Mouse (Mus musculus): ENCODE data around the gene Vhl. TPM values are rescaled to one million over a fixed set of nuclear protein-coding genes. Genes with fewer than 3 reads are reported as not detected.
A peak's percentile ranks its signal among the peaks of the same experiment; 100 is the strongest.

Gene Vhl
- polyA plus RNA-seq, 1 experiment = 22.0 TPM

DNA sequence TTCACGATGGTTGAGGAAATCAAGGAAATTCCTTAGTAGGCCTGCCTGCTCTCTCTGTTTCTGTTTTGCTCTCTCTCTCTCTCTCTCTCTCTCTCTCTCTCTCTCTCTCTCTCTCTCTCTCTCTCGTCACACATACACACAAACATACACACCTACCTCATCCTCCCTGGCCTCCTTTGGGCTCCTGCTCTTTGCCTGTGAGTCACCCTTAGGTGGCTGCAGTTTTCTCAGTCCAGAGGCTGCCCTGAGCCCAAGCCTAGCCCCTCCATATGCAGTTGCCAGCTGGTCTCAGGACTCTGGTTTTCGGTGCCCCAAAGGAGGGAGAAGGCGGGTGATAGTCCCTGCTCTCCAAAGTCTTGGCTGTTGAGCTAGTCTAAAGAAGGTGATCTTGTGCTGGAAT lies 19.3 kb downstream of the Vhl start:
- Histone ChIP-seq H3K27ac (ENCODE audit: insufficient read depth, low read length) (no peak overlapping the region), H3K36me3 (ENCODE audit: control insufficient read depth, insufficient read depth, low read length, poor library complexity, severe bottlenecking) (no peaks in the 10 kb centered on the region), H3K4me1 (ENCODE audit: control insufficient read depth, insufficient read depth, low read length) (no peaks in the 10 kb centered on the region), H3K9ac (ENCODE audit: low read depth, poor library complexity, severe bottlenecking) (no peak overlapping the region), H3K4me3 (ENCODE audit: low read depth, low read length) (no peak overlapping the region), H3K27me3 (ENCODE audit: control insufficient read depth, insufficient read depth, low read length, poor library complexity, severe bottlenecking) (no peaks in the 10 kb centered on the region), H3K9me3 (replicated peaks; ENCODE audit: control insufficient read depth, insufficient read depth, low read length, poor library complexity, severe bottlenecking) (no peaks in the 10 kb centered on the region)
- TF ChIP-seq POLR2A (IDR thresholded peaks at IDR 0.05; ENCODE audit: insufficient read depth, low read length) = no peak
- no peak for TF ChIP-seq CTCF (IDR thresholded peaks at IDR 0.05; ENCODE audit: low read depth, low read length)
- no peak for TF ChIP-seq EP300 (IDR thresholded peaks at IDR 0.05; ENCODE audit: insufficient read depth, low read depth, low read length)

DNA sequence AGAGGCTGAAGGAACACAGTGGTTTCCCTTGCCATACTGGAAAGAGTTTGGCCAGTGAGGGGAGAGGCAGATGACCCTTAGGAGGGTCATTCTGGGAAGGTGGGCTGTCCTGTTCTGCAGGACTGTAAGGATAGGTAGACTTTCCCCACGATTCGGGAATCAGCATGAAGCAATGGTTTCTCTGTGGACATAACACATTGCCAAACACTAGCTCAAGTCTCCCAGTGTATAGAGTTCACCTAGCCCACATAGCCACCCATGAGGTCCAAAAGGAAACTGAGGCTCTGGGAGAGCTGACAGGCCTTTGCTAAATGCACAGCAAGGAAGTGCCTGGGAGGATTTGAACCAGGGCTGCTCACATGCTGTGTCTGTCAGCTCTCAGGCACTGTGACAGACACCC lies 20.2 kb downstream of the Vhl start:
- Histone ChIP-seq H3K9me3 (replicated peaks; ENCODE audit: control insufficient read depth, insufficient read depth, low read length, poor library complexity, severe bottlenecking) (no peaks in the 10 kb centered on the region), H3K36me3 (ENCODE audit: control insufficient read depth, insufficient read depth, low read length, poor library complexity, severe bottlenecking) (no peaks in the 10 kb centered on the region), H3K27me3 (ENCODE audit: control insufficient read depth, insufficient read depth, low read length, poor library complexity, severe bottlenecking) (no peaks in the 10 kb centered on the region), H3K27ac (ENCODE audit: insufficient read depth, low read length) (no peak overlapping the region), H3K9ac (ENCODE audit: low read depth, poor library complexity, severe bottlenecking) (no peak overlapping the region), H3K4me3 (ENCODE audit: low read depth, low read length) (no peak overlapping the region), H3K4me1 (ENCODE audit: control insufficient read depth, insufficient read depth, low read length) (no peaks in the 10 kb centered on the region)
- TF ChIP-seq CTCF (IDR thresholded peaks at IDR 0.05; ENCODE audit: low read depth, low read length) = no peak
- no peak for TF ChIP-seq POLR2A (IDR thresholded peaks at IDR 0.05; ENCODE audit: insufficient read depth, low read length)
- TF ChIP-seq EP300 (IDR thresholded peaks at IDR 0.05; ENCODE audit: insufficient read depth, low read depth, low read length) = no peak

DNA sequence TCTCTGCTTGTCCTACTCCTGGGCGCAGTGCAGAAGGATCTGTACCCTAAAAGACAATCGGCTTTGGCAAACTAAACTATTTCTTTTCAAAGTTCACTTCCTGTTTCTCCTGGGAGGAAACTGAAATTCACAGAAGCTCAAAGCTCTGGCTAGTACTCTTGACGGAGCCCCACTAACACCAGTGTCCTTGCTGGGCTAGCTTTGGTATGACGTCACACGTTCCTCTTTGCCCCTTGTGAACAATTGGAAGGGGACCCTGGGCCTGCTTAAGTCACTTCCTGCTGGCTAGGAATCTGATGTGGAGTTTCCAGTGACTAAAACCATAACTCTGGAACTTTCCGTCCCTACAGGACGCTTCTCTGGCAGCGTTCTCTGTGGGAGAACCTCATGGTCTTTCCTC lies 21.0 kb downstream of the Vhl start:
- H3K27ac ChIP-seq (ENCODE audit: insufficient read depth, low read length) = no peak overlapping the region
- TF ChIP-seq CTCF (IDR thresholded peaks at IDR 0.05; ENCODE audit: low read depth, low read length) (no peak), POLR2A (IDR thresholded peaks at IDR 0.05; ENCODE audit: insufficient read depth, low read length) (no peak), EP300 (IDR thresholded peaks at IDR 0.05; ENCODE audit: insufficient read depth, low read depth, low read length) (no peak)
- H3K9ac ChIP-seq (ENCODE audit: low read depth, poor library complexity, severe bottlenecking) = no peak overlapping the region
- H3K27me3 ChIP-seq (ENCODE audit: control insufficient read depth, insufficient read depth, low read length, poor library complexity, severe bottlenecking) = no peaks in the 10 kb centered on the region
- no peaks in the 10 kb centered on the region for H3K9me3 ChIP-seq (replicated peaks; ENCODE audit: control insufficient read depth, insufficient read depth, low read length, poor library complexity, severe bottlenecking)
- H3K4me3 ChIP-seq (ENCODE audit: low read depth, low read length) = no peak overlapping the region
- H3K36me3 ChIP-seq (ENCODE audit: control insufficient read depth, insufficient read depth, low read length, poor library complexity, severe bottlenecking) = no peaks in the 10 kb centered on the region
- H3K4me1 ChIP-seq (ENCODE audit: control insufficient read depth, insufficient read depth, low read length) = no peaks in the 10 kb centered on the region

DNA sequence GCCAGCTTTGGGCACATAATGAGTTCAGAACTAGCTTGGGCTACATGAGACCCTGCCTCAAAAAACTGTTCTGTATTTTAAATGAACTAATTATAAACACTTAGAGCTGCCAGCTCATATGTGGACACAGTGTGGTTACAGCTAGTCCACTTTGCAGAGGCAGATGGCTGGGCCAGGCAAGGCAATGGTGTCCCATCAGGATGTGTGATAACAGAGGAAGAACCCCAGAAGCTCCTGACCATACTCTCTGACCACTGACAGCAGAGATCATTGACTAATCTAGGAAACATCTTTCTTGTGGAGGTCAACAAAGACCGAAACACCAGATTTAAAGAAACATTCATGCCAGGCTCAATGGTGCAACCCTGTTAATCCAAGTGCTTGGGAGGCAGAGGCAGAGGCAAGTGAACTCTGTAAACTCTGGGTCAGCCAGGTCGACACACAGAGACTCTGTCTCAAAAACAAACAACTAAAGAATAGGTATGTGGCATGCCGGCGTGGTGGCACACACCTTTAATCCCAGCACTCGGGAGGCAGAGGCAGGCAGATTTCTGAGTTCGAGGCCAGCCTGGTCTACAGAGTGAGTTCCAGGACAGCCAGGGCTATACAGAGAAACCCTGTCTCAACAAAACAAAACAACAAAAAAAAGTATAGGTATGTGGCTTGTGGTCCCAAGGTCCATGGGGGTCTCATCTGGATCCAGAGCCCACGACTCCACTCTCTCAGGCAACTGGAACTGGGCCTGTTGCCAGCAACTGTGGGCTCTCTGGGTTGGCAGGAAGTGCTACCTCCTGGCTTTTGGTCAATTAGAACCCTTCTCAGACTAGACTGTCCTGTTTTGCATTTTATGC lies 25.8 kb downstream of the Vhl start:
- no peak overlapping the region for H3K9ac ChIP-seq (ENCODE audit: low read depth, poor library complexity, severe bottlenecking)
- no peaks in the 10 kb centered on the region for H3K27me3 ChIP-seq (ENCODE audit: control insufficient read depth, insufficient read depth, low read length, poor library complexity, severe bottlenecking)
- H3K27ac ChIP-seq (ENCODE audit: insufficient read depth, low read length) = no peak overlapping the region
- H3K4me3 ChIP-seq (ENCODE audit: low read depth, low read length) = no peak overlapping the region
- peaks cover 6% of the 10 kb centered on the region for H3K4me1 ChIP-seq (ENCODE audit: control insufficient read depth, insufficient read depth, low read length)
- no peak for TF ChIP-seq CTCF (IDR thresholded peaks at IDR 0.05; ENCODE audit: low read depth, low read length)
- no peak for TF ChIP-seq EP300 (IDR thresholded peaks at IDR 0.05; ENCODE audit: insufficient read depth, low read depth, low read length)
- TF ChIP-seq POLR2A (IDR thresholded peaks at IDR 0.05; ENCODE audit: insufficient read depth, low read length) = no peak
- H3K9me3 ChIP-seq (replicated peaks; ENCODE audit: control insufficient read depth, insufficient read depth, low read length, poor library complexity, severe bottlenecking) = no peaks in the 10 kb centered on the region
- no peaks in the 10 kb centered on the region for H3K36me3 ChIP-seq (ENCODE audit: control insufficient read depth, insufficient read depth, low read length, poor library complexity, severe bottlenecking)

DNA sequence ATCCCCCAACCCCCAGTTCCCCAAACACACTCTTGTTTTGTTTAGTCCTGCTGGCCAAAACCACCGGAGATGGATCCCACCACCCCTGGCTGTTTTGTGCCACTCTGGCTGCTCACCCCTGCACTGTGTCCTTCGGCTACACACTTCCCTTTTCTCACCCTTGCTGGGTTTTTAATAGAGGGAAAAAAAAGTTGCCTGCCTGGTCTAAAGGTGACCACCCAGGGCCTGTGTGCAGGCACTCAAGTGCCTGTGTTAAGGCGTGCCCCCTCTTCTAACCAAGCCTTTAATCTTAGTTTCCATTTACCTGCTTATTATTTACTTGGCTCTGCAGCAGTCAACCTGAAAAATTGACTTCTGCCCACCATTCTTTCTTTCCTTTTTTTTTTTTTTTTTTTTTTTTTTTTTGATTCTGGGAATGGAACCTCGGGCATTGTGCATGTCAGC lies 26.5 kb downstream of the Vhl start:
- Histone ChIP-seq H3K4me3 (ENCODE audit: low read depth, low read length) (no peak overlapping the region), H3K27me3 (ENCODE audit: control insufficient read depth, insufficient read depth, low read length, poor library complexity, severe bottlenecking) (no peaks in the 10 kb centered on the region), H3K9me3 (replicated peaks; ENCODE audit: control insufficient read depth, insufficient read depth, low read length, poor library complexity, severe bottlenecking) (no peaks in the 10 kb centered on the region), H3K36me3 (ENCODE audit: control insufficient read depth, insufficient read depth, low read length, poor library complexity, severe bottlenecking) (no peaks in the 10 kb centered on the region), H3K27ac (ENCODE audit: insufficient read depth, low read length) (no peak overlapping the region), H3K9ac (ENCODE audit: low read depth, poor library complexity, severe bottlenecking) (no peak overlapping the region), H3K4me1 (ENCODE audit: control insufficient read depth, insufficient read depth, low read length) (peaks cover 6% of the 10 kb centered on the region)
- TF ChIP-seq EP300 (IDR thresholded peaks at IDR 0.05; ENCODE audit: insufficient read depth, low read depth, low read length) (no peak), POLR2A (IDR thresholded peaks at IDR 0.05; ENCODE audit: insufficient read depth, low read length) (no peak), CTCF (IDR thresholded peaks at IDR 0.05; ENCODE audit: low read depth, low read length) (no peak)

DNA sequence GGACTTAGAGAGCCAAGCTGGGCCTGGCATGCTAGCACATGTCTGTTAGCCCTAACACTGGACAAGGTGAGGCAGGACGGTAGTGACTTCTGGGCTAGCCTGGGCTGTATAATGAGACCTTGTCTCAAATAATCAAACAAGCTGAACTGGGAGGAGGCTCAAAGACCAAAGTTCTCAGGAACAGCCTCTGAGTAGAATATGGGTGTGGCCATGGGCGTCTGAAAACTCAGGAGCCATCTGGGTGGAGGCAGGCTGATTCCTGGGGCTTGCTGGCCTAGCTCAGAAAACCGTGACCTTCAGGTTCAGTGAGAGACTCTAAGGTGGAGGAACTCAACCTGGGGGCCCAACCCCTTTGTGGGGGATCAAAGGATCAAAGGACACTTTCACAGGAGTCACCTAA lies 27.9 kb downstream of the Vhl start:
- no peaks in the 10 kb centered on the region for H3K36me3 ChIP-seq (ENCODE audit: control insufficient read depth, insufficient read depth, low read length, poor library complexity, severe bottlenecking)
- peak overlapping the region; percentile 35 for H3K27ac ChIP-seq (ENCODE audit: insufficient read depth, low read length)
- TF ChIP-seq POLR2A (IDR thresholded peaks at IDR 0.05; ENCODE audit: insufficient read depth, low read length) = no peak
- TF ChIP-seq CTCF (IDR thresholded peaks at IDR 0.05; ENCODE audit: low read depth, low read length) = no peak
- no peak for TF ChIP-seq EP300 (IDR thresholded peaks at IDR 0.05; ENCODE audit: insufficient read depth, low read depth, low read length)
- no peaks in the 10 kb centered on the region for H3K27me3 ChIP-seq (ENCODE audit: control insufficient read depth, insufficient read depth, low read length, poor library complexity, severe bottlenecking)
- no peak overlapping the region for H3K9ac ChIP-seq (ENCODE audit: low read depth, poor library complexity, severe bottlenecking)
- peaks cover 6% of the 10 kb centered on the region for H3K4me1 ChIP-seq (ENCODE audit: control insufficient read depth, insufficient read depth, low read length)
- no peak overlapping the region for H3K4me3 ChIP-seq (ENCODE audit: low read depth, low read length)
- no peaks in the 10 kb centered on the region for H3K9me3 ChIP-seq (replicated peaks; ENCODE audit: control insufficient read depth, insufficient read depth, low read length, poor library complexity, severe bottlenecking)
